Mouse (Mus musculus): ENCODE results near the gene Map3k1. TPM values are rescaled to one million over a fixed set of nuclear protein-coding genes. Genes with fewer than 3 reads are reported as not detected.
A peak's percentile ranks its signal among the peaks of the same experiment; 100 is the strongest.

Gene Map3k1
- polyA plus RNA-seq (2016; fragmentation: Nextera tagmentation; extraction: Ambion mirVana): 13.2 and 14.2 TPM in 2 replicates

DNA sequence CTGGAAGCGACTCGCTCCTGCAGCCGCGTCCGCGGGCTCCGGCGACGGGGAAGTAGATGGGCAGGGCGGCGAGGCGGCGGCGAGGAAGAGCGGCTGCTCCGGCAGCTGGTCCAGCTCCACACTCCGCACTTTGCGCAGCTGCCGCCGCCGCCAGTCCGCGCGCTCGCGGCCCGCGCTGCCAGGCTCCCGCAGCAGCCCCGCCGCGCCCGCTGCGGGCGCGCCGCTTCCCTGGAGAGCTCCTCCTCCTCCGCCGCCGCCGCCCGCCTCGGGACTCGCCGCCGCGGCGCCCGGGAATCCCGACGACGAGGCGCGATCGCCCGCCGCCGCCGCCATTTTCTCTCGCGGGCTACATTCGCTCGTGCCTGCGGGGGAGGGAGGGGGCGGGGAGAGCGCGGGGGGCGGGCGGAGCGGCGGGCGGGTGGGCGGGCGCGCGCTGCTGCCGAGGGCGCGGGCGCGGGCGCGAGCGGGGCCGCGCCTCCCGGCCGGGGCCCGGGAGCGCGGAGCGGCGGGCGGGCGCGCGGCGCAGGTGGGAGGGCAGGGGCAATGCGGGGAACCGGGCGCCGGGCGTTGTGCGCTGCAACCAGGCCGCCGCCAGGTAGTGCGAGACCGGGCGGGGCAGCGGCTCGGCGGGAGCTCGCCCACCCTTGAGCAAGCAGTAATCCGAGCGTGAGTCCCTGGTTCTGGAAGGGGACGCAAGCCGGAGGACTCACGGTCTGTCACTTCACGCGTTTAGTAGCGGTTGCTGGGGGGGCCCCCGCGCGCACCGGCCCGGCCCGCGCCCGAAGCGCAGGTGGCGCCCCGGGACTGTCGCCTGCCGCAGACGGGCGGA lies at the start of gene Map3k1:
Map3k1 (minus strand) TSS at position 357 of the 829 bp plus-strand sequence.
- Histone ChIP-seq H3K9me3 (no peaks in the 10 kb centered on the region), H3K9ac (peak within 1 kb of the TSS; percentile 95), H3K4me1 (peaks cover 20% of the 10 kb centered on the region; the same call in 1 of the 2 replicates), H3K4me3 (peak within 1 kb of the TSS; percentile 94), H3K36me3 (no peaks in the 10 kb centered on the region), H3K27me3 (replicated peaks) (no peaks in the 10 kb centered on the region), H3K27ac (peak within 1 kb of the TSS; percentile 97), H3K4me2 (replicated peaks) (peak within 1 kb of the TSS; percentile 89)
- under 1% methylated on average over 117 of the region's 136 CpGs for WGBS
- ATAC-seq (ENCODE audit: low FRiP score, low read depth): peak; percentile 77

DNA sequence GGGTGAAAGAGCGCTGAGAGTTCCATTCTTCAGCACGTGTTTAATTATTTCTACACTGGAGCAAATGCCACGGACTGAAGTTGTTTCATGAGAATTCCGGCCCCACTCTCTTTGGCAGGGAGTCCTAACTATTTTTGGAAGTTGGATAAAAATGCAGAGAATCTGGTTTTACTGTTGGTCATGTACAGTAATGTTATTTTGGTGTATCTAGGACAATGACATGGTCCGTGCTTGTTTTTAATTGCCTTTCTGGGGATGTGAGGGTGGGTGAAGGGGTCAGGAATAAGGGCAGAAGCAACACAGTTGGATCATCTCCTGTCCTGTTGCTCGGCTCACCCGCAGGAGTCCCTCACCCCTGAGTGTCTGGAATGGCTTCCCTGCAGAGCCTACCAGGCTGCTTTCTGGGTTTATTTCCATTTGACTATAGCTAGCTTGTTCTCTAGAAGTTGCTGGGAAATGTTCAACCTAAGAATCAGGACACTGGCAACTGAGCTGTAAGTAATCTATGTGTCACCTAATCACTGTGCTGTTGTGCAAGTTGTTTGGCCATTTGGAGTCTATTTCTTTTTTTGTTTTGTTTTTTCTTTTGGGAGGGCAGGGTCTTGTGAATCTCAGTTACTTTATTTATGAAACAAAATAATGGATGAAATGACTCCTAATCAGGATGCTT lies 48.1 kb upstream of the Map3k1 start:
- H3K27ac ChIP-seq: no peak overlapping the region
- ATAC-seq (ENCODE audit: low FRiP score, low read depth): no peak
- no peaks in the 10 kb centered on the region for H3K4me1 ChIP-seq
- 79% methylated on average over 7 of the region's 7 CpGs for WGBS
- no peaks in the 10 kb centered on the region for H3K36me3 ChIP-seq
- no peak overlapping the region for H3K4me3 ChIP-seq
- 0 out of 2 replicates have a peak, but pooled peaks cover 3% of the 10 kb centered on the region for H3K9me3 ChIP-seq
- H3K27me3 ChIP-seq (replicated peaks): no peaks in the 10 kb centered on the region
- no peak overlapping the region for H3K9ac ChIP-seq
- no peak overlapping the region for H3K4me2 ChIP-seq (replicated peaks)

DNA sequence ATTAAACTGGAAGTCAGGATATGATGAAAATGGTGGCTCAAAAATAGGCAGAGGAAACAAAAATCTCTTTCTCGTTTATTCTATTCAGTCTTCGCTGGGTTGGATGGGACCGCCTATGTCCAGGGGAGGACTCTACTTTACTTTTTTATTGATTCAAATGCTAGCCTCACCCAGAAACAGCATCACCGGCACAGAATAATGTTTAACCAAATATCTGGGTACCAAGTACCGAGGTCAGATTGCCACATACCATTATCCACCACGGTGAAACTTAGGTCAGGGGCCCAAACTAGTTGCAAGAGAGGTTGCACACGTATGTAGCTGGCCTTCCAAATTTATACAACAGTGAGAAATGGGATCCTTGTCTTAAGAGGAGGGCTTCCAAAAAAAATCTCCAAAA lies 47.4 kb upstream of the Map3k1 start:
- Histone ChIP-seq H3K4me3 (no peak overlapping the region), H3K27me3 (replicated peaks) (no peaks in the 10 kb centered on the region), H3K4me1 (no peaks in the 10 kb centered on the region), H3K27ac (no peak overlapping the region), H3K4me2 (replicated peaks) (no peak overlapping the region), H3K9me3 (0 out of 2 replicates have a peak, but pooled peaks cover 3% of the 10 kb centered on the region), H3K36me3 (no peaks in the 10 kb centered on the region), H3K9ac (no peak overlapping the region)
- no peak for ATAC-seq (ENCODE audit: low FRiP score, low read depth)
- 94% methylated on average over 7 of the region's 7 CpGs for WGBS

DNA sequence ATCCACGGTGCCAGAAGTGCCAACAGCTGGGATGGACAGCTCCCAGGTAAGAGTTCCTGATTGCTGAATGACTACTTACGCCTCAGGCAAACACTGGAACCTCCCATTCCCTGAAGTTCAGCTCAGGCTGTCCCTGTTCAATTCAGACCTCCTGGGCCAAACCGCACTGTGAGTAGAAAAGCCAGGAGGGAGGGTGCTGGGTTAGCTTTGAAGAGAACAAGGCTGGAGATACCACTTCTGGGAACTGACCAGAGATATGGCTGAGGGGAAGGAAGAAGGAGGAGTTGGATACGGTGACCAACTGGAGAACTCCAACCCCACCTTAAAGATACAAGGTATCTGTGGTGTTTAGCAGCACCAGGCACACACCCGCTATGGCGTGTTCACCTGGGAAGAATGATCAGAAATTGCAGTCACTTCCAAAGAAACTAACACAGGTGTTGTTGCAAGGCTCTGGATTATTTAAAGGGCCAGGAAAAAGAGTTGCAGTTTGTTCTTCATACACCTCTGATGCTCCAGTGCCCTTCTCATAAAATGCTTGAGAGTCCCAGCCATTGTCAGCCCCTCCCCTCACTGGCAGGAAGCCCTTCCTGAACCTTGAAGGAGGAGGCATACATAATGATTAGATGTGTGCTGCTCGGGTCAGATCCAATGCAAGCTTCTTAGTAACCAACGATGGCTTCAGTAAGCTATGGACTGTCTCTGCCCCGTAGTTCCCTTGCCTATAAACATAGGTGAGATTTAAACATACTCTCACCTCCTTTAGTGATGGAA lies 43.8 kb upstream of the Map3k1 start:
- Histone ChIP-seq H3K4me3 (no peak overlapping the region), H3K27ac (no peak overlapping the region), H3K9ac (no peak overlapping the region), H3K4me2 (replicated peaks) (no peak overlapping the region), H3K4me1 (no peaks in the 10 kb centered on the region), H3K27me3 (replicated peaks) (no peaks in the 10 kb centered on the region), H3K36me3 (no peaks in the 10 kb centered on the region), H3K9me3 (0 out of 2 replicates have a peak, but pooled peaks cover under 1% of the 10 kb centered on the region)
- no peak for ATAC-seq (ENCODE audit: low FRiP score, low read depth)
- WGBS: 92% methylated on average over 9 of the region's 9 CpGs

DNA sequence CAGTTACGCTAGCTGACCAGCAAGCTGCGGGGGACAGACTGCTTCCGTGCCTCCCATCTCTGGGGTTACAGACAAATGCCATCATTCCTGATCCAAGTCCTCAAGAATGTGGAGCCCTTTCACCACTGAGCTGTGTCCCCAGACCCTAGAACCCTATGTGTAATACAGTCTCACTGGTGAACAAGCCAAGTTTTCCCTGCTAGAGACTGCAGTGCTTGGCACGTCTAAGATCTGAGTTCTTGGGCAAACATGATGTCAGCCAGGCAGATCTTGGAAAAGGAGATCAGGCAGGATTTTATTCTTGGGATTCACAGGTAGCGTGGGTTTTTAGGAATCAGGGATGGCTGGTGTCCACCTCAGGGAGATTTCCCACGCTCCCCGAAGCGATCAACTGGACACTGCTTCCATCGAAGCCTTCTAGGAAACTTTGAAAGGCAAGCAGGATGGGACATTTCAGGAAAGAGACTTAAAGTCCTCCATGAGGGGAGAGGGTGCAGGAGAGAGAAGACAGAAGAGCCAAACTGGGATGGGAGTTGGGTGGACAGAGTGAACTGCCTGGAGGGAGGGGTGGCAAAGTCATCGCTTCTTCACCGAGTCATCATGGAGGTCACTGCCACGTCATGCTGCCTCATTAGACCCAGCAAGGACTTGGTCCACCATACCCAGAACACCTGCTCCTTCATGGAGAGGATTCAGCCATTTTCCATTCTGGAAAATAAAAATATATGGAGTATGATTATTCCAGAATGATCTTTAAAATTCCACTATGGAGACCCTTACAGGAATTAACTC lies 41.4 kb upstream of the Map3k1 start:
- Histone ChIP-seq H3K36me3 (no peaks in the 10 kb centered on the region), H3K4me1 (no peaks in the 10 kb centered on the region), H3K9ac (no peak overlapping the region), H3K27me3 (replicated peaks) (no peaks in the 10 kb centered on the region), H3K4me3 (no peak overlapping the region), H3K27ac (no peak overlapping the region), H3K4me2 (replicated peaks) (no peak overlapping the region), H3K9me3 (no peaks in the 10 kb centered on the region)
- no peak for ATAC-seq (ENCODE audit: low FRiP score, low read depth)
- 91% methylated on average over 12 of the region's 12 CpGs for WGBS

DNA sequence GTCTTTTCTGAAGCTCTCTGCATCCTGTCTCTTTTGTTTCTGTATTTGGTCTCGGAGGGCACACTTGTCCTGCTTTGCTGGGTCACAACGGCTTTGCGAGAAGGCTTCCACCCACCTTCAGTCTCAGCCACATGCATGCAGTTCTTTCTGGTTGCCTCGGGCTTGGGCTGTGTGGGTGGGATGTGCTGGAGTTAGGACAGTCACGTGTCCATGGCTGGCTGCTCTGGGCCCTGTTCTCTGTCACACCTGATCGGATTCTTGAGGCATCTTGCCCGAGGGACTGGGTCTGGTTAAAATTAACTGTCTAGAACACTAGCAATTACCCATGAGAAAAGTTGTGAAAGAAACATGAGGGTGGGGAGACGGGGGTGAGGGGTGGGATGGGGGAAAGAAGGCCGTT lies 36.7 kb upstream of the Map3k1 start:
- H3K4me3 ChIP-seq: no peak overlapping the region
- no peaks in the 10 kb centered on the region for H3K4me1 ChIP-seq
- no peaks in the 10 kb centered on the region for H3K27me3 ChIP-seq (replicated peaks)
- no peak overlapping the region for H3K4me2 ChIP-seq (replicated peaks)
- ATAC-seq (ENCODE audit: low FRiP score, low read depth): no peak
- no peaks in the 10 kb centered on the region for H3K36me3 ChIP-seq
- no peaks in the 10 kb centered on the region for H3K9me3 ChIP-seq
- H3K27ac ChIP-seq: no peak overlapping the region
- WGBS: 33% methylated on average over 9 of the region's 9 CpGs
- no peak overlapping the region for H3K9ac ChIP-seq

DNA sequence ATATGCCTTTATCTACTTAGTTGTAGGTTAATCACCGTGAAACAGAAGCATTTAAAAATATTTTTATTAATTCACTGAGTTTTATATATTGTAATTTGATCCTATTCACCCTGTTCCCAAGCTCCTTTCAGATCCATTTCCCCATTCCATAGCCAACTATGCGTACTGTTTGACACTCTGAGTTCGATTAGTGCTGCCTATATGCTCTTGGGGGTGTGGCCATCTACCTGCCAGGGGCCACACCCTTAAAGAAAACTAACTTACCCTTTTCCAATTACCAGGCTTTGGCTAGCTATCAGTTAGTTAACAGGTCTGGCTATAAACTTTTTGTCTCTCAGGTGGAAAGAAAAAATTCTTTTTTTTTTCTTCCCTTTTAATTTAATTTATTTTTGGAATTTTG lies 35.5 kb upstream of the Map3k1 start:
- H3K27me3 ChIP-seq (replicated peaks): no peaks in the 10 kb centered on the region
- WGBS: 93% methylated on average over 3 of the region's 3 CpGs
- H3K9ac ChIP-seq: no peak overlapping the region
- no peak for ATAC-seq (ENCODE audit: low FRiP score, low read depth)
- H3K27ac ChIP-seq: no peak overlapping the region
- no peaks in the 10 kb centered on the region for H3K4me1 ChIP-seq
- no peaks in the 10 kb centered on the region for H3K36me3 ChIP-seq
- H3K4me3 ChIP-seq: no peak overlapping the region
- H3K4me2 ChIP-seq (replicated peaks): no peak overlapping the region
- no peaks in the 10 kb centered on the region for H3K9me3 ChIP-seq

DNA sequence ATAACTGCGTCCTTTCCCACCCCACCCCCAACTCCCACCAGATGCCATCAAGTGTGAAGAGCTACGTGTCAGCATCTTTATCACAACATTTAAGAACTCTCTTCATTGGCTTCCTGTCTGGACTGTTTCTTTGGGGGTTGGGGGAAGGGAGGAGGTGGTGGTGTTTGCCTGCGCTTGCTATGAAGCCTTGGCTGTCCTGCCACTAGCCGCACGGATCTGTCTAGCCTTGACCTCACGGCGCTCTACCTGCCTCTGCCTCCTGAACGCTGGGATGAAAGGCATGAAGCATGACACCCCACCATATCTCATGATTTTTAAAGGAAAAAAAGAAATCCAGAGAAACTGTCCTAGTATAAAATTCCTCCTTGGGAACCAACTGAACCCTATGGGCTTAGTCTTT lies 27.0 kb upstream of the Map3k1 start:
- Histone ChIP-seq H3K9me3 (no peaks in the 10 kb centered on the region), H3K27ac (no peak overlapping the region), H3K4me3 (no peak overlapping the region), H3K4me1 (no peaks in the 10 kb centered on the region), H3K9ac (no peak overlapping the region), H3K4me2 (replicated peaks) (no peak overlapping the region), H3K36me3 (no peaks in the 10 kb centered on the region), H3K27me3 (replicated peaks) (no peaks in the 10 kb centered on the region)
- ATAC-seq (ENCODE audit: low FRiP score, low read depth): no peak
- WGBS: 84% methylated on average over 8 of the region's 8 CpGs

DNA sequence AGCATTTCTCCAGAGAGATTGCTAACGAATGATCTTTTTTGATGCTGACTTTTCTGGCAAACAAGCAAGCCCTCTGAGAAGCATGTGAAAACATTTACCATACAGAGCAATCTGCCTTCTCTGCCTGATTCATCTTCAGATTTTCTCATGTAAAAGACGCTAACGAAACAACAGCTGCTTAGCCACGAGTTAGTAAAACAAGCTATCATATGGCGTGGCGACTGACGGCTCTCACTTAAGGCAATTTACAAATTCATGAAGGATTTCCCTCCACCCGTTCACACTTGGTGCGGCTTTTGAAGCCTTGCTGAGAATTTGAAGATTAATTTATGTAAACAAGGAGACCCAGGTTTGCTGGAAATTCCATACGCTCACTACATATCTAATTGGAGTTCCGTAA lies 25.8 kb upstream of the Map3k1 start:
- H3K4me1 ChIP-seq: no peaks in the 10 kb centered on the region
- no peak overlapping the region for H3K9ac ChIP-seq
- no peak overlapping the region for H3K4me3 ChIP-seq
- ATAC-seq (ENCODE audit: low FRiP score, low read depth): no peak
- no peaks in the 10 kb centered on the region for H3K36me3 ChIP-seq
- H3K27ac ChIP-seq: no peak overlapping the region
- H3K4me2 ChIP-seq (replicated peaks): no peak overlapping the region
- no peaks in the 10 kb centered on the region for H3K9me3 ChIP-seq
- 79% methylated on average over 11 of the region's 11 CpGs for WGBS
- H3K27me3 ChIP-seq (replicated peaks): no peaks in the 10 kb centered on the region

DNA sequence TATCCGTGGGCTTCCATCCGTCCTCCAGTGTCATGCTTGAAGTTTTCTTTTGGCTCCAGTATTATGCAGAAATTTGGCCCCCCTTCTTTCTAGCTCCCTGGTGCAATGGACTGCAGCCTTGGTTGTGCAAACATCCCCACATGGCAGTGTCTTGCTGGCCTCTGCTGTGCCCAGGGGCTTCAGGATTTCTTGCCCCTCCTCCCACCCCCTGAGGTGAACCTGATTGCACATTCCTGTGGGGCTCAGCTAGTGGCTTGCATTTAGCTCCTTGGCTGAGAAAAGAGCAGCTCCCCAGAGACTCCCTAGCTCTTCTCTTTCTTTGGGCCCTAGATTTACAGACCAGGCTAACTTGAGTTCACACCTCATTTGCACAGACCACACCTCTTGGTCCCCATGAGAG lies 20.7 kb upstream of the Map3k1 start:
- Histone ChIP-seq H3K4me2 (replicated peaks) (no peak overlapping the region), H3K9me3 (no peaks in the 10 kb centered on the region), H3K4me1 (no peaks in the 10 kb centered on the region), H3K4me3 (no peak overlapping the region), H3K27ac (no peak overlapping the region), H3K27me3 (replicated peaks) (no peaks in the 10 kb centered on the region), H3K36me3 (no peaks in the 10 kb centered on the region), H3K9ac (no peak overlapping the region)
- ATAC-seq (ENCODE audit: low FRiP score, low read depth): no peak
- 28% methylated on average over 2 of the region's 2 CpGs for WGBS

DNA sequence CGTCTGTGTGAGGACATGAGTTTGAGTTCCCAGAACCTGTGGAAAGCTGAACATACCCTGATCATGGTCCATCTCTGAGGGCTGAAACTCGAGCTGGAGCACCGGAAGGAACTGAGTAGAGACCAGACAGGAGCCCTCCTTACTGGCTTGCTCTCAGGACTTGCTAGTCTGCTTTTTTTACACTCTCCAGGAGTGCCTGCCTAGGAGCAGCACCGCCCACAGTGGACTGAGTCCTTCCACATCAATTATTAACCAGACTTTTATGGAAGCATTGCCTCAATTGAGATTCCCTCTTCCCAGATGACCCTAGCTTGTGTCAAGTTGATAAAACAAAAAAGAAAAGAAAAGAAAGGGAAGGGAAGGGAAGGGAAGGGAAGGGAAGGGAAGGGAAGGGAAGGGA lies 18.7 kb upstream of the Map3k1 start:
- Histone ChIP-seq H3K36me3 (no peaks in the 10 kb centered on the region), H3K4me1 (no peaks in the 10 kb centered on the region), H3K27ac (no peak overlapping the region), H3K9me3 (no peaks in the 10 kb centered on the region), H3K9ac (no peak overlapping the region), H3K4me3 (no peak overlapping the region), H3K27me3 (replicated peaks) (no peaks in the 10 kb centered on the region), H3K4me2 (replicated peaks) (no peak overlapping the region)
- no peak for ATAC-seq (ENCODE audit: low FRiP score, low read depth)
- 79% methylated on average over 4 of the region's 4 CpGs for WGBS

Data from neural tube, embryonic 12.5 days (tissue).